Mouse (Mus musculus): ENCODE results near the gene Cd40. TPM values are rescaled to one million over a fixed set of nuclear protein-coding genes. Genes with fewer than 3 reads are reported as not detected.
A peak's percentile ranks its signal among the peaks of the same experiment; 100 is the strongest.

Gene Cd40
- polyA plus RNA-seq (2015; fragmentation: Nextera tagmentation; extraction: Ambion mirVana), result 4.8 and 5.8 TPM in 2 replicates

GRCm38 (mm10) chr2:165054888-165055852, at the start of gene Cd40:
Gene Cd40, plus strand, starts transcription at chr2:165055627.
- Histone ChIP-seq H3K27ac (replicated peaks) (no peak within 1 kb of the TSS), H3K36me3 (no peaks in the 10 kb centered on the region), H3K27me3 (peaks cover 4% of the 10 kb centered on the region; the same call in 1 of the 2 replicates), H3K4me2 (replicated peaks) (peak within 1 kb of the TSS; percentile 20), H3K4me3 (0 out of 2 replicates have a peak within 1 kb of the TSS, but pooled peaks have one; percentile 9), H3K9ac (replicated peaks) (no peak within 1 kb of the TSS), H3K9me3 (no peaks in the 10 kb centered on the region), H3K4me1 (peaks cover 13% of the 10 kb centered on the region)
- 14% methylated on average over 25 of the region's 25 CpGs for WGBS
- ATAC-seq (replicated peaks), result no peak

GRCm38 (mm10) chr2:165006813-165007212, 48.6 kb upstream of the Cd40 start:
- Histone ChIP-seq H3K4me3 (no peak overlapping the region), H3K4me1 (no peaks in the 10 kb centered on the region), H3K4me2 (replicated peaks) (no peak overlapping the region), H3K27me3 (no peaks in the 10 kb centered on the region), H3K9me3 (no peaks in the 10 kb centered on the region), H3K9ac (replicated peaks) (no peak overlapping the region), H3K36me3 (peaks cover 97% of the 10 kb centered on the region), H3K27ac (replicated peaks) (no peak overlapping the region)
- ATAC-seq (replicated peaks), result no peak
- 96% methylated on average over 4 of the region's 4 CpGs for WGBS

GRCm38 (mm10) chr2:165007986-165008385, 47.4 kb upstream of the Cd40 start:
- H3K9me3 ChIP-seq, result no peaks in the 10 kb centered on the region
- H3K27ac ChIP-seq (replicated peaks), result no peak overlapping the region
- 100% methylated on average over 1 of the region's 1 CpGs for WGBS
- H3K9ac ChIP-seq (replicated peaks), result no peak overlapping the region
- H3K4me1 ChIP-seq, result no peaks in the 10 kb centered on the region
- no peak overlapping the region for H3K4me2 ChIP-seq (replicated peaks)
- no peaks in the 10 kb centered on the region for H3K27me3 ChIP-seq
- peaks cover 97% of the 10 kb centered on the region for H3K36me3 ChIP-seq
- H3K4me3 ChIP-seq, result no peak overlapping the region
- ATAC-seq (replicated peaks), result no peak

- peaks cover 89% of the 10 kb centered on the region for H3K36me3 ChIP-seq
- no peak overlapping the region for H3K4me2 ChIP-seq (replicated peaks)
- no peak overlapping the region for H3K27ac ChIP-seq (replicated peaks)
- H3K9me3 ChIP-seq, result no peaks in the 10 kb centered on the region
- 97% methylated on average over 14 of the region's 14 CpGs for WGBS
- no peaks in the 10 kb centered on the region for H3K27me3 ChIP-seq
- no peak overlapping the region for H3K9ac ChIP-seq (replicated peaks)
- H3K4me1 ChIP-seq, result no peaks in the 10 kb centered on the region
- H3K4me3 ChIP-seq, result no peak overlapping the region
- ATAC-seq (replicated peaks), result no peak
Measured at GRCm38 (mm10) chr2:165009161-165009560, 46.3 kb upstream of the Cd40 start.

- 90% methylated on average over 2 of the region's 2 CpGs for WGBS
Measured at GRCm38 (mm10) chr2:165009581-165009980, 45.8 kb upstream of the Cd40 start.

GRCm38 (mm10) chr2:165010351-165010750, 45.1 kb upstream of the Cd40 start:
- ATAC-seq (replicated peaks), result no peak
- Histone ChIP-seq H3K4me3 (no peak overlapping the region), H3K36me3 (peaks cover 79% of the 10 kb centered on the region), H3K9me3 (no peaks in the 10 kb centered on the region), H3K4me2 (replicated peaks) (no peak overlapping the region), H3K9ac (replicated peaks) (no peak overlapping the region), H3K4me1 (no peaks in the 10 kb centered on the region), H3K27ac (replicated peaks) (no peak overlapping the region), H3K27me3 (no peaks in the 10 kb centered on the region)
- WGBS, result 93% methylated on average over 10 of the region's 10 CpGs

More at GRCm38 (mm10) chr2:165009581-165009980, 45.8 kb upstream of the Cd40 start:
- Histone ChIP-seq H3K27ac (replicated peaks) (no peak overlapping the region), H3K4me2 (replicated peaks) (no peak overlapping the region), H3K36me3 (peaks cover 85% of the 10 kb centered on the region), H3K9ac (replicated peaks) (no peak overlapping the region), H3K4me3 (no peak overlapping the region), H3K4me1 (no peaks in the 10 kb centered on the region), H3K27me3 (no peaks in the 10 kb centered on the region), H3K9me3 (no peaks in the 10 kb centered on the region)
- no peak for ATAC-seq (replicated peaks)

DNA sequence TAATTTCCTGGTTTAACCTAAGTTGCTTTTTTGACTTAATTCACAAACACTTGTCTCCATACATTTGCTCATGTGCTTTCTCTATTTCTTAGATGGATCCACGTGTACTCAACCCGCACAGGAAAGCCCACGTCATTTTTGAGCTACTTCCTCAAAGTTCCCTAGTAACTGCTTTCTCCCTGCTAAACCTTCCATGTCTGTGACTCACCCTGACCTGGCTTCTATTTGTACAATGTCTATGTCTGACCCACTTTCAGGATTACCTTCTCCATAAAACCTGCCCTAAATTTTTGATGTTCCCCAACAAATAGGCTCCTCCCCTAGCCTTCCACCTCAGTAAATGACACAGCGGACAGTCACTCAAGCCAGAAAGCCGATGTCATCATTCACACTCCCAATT, 40.5 kb upstream of the Cd40 start:
- no peaks in the 10 kb centered on the region for H3K4me1 ChIP-seq
- H3K27me3 ChIP-seq, result no peaks in the 10 kb centered on the region
- H3K36me3 ChIP-seq, result peaks cover 53% of the 10 kb centered on the region
- ATAC-seq (replicated peaks), result no peak
- no peak overlapping the region for H3K4me3 ChIP-seq
- 96% methylated on average over 5 of the region's 5 CpGs for WGBS
- no peaks in the 10 kb centered on the region for H3K9me3 ChIP-seq
- H3K9ac ChIP-seq (replicated peaks), result no peak overlapping the region
- H3K4me2 ChIP-seq (replicated peaks), result no peak overlapping the region
- no peak overlapping the region for H3K27ac ChIP-seq (replicated peaks)

DNA sequence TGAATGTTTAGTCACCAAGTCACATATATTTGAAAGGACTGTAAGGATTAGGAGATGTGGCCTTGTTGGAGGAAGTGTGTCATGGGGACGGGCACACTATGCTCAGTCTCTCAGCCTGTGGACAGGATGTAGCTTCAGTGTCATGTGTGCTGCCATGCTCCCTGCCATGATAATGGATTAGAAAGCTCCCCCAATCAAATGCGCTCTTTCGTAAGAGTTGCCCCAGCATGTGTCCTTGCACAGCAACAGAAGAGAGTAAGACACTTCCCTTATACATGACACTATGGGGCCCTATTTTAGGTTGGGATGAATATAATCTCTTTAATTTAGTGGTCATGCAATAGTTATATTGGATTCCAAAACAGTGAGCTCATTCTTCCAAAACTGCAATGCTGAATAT, 34.9 kb upstream of the Cd40 start:
- Histone ChIP-seq H3K9me3 (no peaks in the 10 kb centered on the region), H3K36me3 (peaks cover 30% of the 10 kb centered on the region; the same call in 1 of the 2 replicates), H3K27me3 (no peaks in the 10 kb centered on the region), H3K4me2 (replicated peaks) (no peak overlapping the region), H3K4me3 (no peak overlapping the region), H3K4me1 (peaks cover 6% of the 10 kb centered on the region), H3K27ac (replicated peaks) (no peak overlapping the region), H3K9ac (replicated peaks) (no peak overlapping the region)
- ATAC-seq (replicated peaks), result no peak
- WGBS, result 79% methylated on average over 3 of the region's 3 CpGs

DNA sequence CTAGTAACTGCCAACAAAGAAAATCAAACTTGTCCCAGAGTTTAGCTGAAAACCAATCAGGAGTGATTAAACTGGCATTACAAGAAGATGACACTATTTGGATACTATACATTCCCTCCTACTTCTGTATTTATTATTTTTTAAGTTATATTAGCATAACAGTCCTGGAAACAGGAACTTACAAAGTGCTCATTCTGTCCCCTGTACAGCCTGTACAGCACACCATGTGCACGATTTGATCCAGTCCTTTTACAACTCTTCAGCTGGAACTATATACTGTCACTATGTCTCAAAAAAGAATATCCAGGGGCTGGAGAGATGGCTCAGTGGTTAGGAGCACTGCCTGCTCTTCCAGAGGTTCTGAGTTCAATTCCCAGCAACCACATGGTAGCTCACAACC, 28.3 kb upstream of the Cd40 start:
- H3K36me3 ChIP-seq, result peaks cover 6% of the 10 kb centered on the region; the same call in 1 of the 2 replicates
- no peak overlapping the region for H3K9ac ChIP-seq (replicated peaks)
- H3K4me3 ChIP-seq, result no peak overlapping the region
- no peaks in the 10 kb centered on the region for H3K9me3 ChIP-seq
- no peaks in the 10 kb centered on the region for H3K27me3 ChIP-seq
- WGBS, result 83% methylated on average over 1 of the region's 1 CpGs
- H3K4me1 ChIP-seq, result peaks cover 27% of the 10 kb centered on the region
- no peak overlapping the region for H3K27ac ChIP-seq (replicated peaks)
- no peak for ATAC-seq (replicated peaks)
- no peak overlapping the region for H3K4me2 ChIP-seq (replicated peaks)

GRCm38 (mm10) chr2:165032533-165032932, 22.9 kb upstream of the Cd40 start:
- WGBS, result 32% methylated on average over 3 of the region's 3 CpGs
- no peak for ATAC-seq (replicated peaks)
- no peak overlapping the region for H3K9ac ChIP-seq (replicated peaks)
- H3K36me3 ChIP-seq, result no peaks in the 10 kb centered on the region
- peak overlapping the region; percentile 83 for H3K4me3 ChIP-seq
- H3K27me3 ChIP-seq, result no peaks in the 10 kb centered on the region
- H3K4me1 ChIP-seq, result peaks cover 35% of the 10 kb centered on the region
- H3K4me2 ChIP-seq (replicated peaks), result peak overlapping the region; percentile 69
- no peak overlapping the region for H3K27ac ChIP-seq (replicated peaks)
- H3K9me3 ChIP-seq, result no peaks in the 10 kb centered on the region

DNA sequence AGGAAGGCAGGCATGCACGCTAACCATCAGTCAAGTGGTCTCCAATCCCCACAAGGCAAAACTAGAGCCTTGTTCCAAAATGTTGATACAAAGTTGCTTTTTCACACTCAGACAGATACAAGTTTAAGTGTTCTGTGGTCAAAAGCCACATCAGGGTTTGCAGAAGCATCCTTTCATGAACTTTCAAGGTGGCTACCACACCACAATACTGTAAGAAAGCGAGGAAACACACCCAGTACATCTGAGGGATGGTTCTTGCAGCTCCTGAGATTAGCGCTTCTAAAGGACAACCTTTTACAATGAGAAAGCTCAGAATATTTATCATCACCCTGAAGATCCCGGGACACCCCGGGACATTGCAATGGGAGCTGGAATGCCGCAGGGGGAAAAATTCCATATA, 22.1 kb upstream of the Cd40 start:
- Histone ChIP-seq H3K27me3 (no peaks in the 10 kb centered on the region), H3K9ac (replicated peaks) (peak overlapping the region; percentile 98), H3K4me1 (peaks cover 35% of the 10 kb centered on the region), H3K4me3 (peak overlapping the region; percentile 83), H3K36me3 (no peaks in the 10 kb centered on the region), H3K27ac (replicated peaks) (no peak overlapping the region), H3K4me2 (replicated peaks) (peak overlapping the region; percentile 69), H3K9me3 (no peaks in the 10 kb centered on the region)
- 44% methylated on average over 6 of the region's 6 CpGs for WGBS
- ATAC-seq (replicated peaks), result no peak

DNA sequence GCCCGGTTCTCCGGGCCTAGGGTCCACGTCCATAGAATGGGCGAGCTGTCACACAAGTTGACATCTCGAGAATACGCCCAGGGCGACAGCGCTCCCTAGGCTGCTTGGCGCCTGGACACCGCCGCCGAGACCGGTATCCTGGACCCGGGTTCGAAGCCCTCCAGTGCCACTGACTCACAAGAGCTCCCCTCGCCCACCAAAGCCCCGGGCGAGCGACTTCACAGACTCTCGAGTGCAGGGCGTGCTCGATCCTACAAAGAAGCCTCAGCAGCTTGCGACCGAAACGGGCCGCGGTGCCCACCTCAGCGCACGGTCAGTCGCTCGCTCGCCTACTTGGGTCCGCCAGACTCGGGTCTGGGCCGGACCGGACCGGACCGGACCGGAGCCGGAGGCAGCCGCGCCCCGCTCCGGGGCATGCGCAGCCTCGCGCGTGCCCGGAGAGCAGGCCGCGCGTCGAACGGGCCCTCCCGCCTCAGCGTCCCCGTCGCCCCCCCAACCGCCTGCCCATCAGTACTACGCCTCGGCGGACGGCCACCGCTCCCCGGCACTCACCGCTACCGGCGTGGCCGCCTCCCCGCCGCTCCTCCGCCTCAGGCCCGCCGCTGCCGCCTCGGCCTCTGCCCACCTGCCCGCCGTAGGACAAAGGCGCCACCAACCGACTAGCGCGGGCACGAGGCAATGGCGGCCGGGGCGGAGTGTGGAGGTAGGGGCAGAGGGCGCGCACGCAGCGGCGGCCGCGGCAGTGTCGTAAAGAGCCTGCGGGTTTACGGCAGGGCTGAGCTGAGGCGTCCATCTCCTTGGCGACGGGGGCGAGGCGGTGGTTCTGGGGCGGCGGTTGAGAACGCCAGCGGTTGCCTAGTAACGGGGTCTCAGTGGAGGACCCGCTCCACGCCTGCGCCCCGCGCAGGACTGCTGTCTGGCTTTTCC, 21.0 kb upstream of the Cd40 start, which contains the start of gene Ncoa5:
Gene Ncoa5, minus strand, starts transcription at position 737 of the 927 bp plus-strand sequence.
- peak within 1 kb of the TSS; percentile 90 for H3K27ac ChIP-seq (replicated peaks)
- peak within 1 kb of the TSS; percentile 69 for H3K4me2 ChIP-seq (replicated peaks)
- H3K4me3 ChIP-seq, result peak within 1 kb of the TSS; percentile 83
- peak within 1 kb of the TSS; percentile 98 for H3K9ac ChIP-seq (replicated peaks)
- peak; percentile 97 for ATAC-seq (replicated peaks)
- WGBS, result under 1% methylated on average over 109 of the region's 111 CpGs
- no peaks in the 10 kb centered on the region for H3K27me3 ChIP-seq
- H3K36me3 ChIP-seq, result no peaks in the 10 kb centered on the region
- H3K4me1 ChIP-seq, result peaks cover 35% of the 10 kb centered on the region
- H3K9me3 ChIP-seq, result no peaks in the 10 kb centered on the region

Measured in forebrain, embryonic 15.5 days (tissue).